Mouse (Mus musculus) G1E-ER4 (cell line): ENCODE results near the gene Birc6. TPM values are rescaled to one million over a fixed set of nuclear protein-coding genes. Genes with fewer than 3 reads are reported as not detected.

Experiments
- GATA1 ChIP-seq: IDR thresholded peaks from one replicate; pipeline ENCODE4 v1.8.0; 2012; ENCODE audit warnings: low read length, inconsistent platforms
- polyA plus RNA-seq: library from polyadenylated mRNA; stranded (reverse); fragments of >175 nt; gene quantifications from 2 replicates; pipeline ENCODE4 v1.2.3, GENCODE M21; 2012

The Birc6 gene
- 18.7 and 36.7 TPM in 2 replicates for polyA plus RNA-seq

DNA sequence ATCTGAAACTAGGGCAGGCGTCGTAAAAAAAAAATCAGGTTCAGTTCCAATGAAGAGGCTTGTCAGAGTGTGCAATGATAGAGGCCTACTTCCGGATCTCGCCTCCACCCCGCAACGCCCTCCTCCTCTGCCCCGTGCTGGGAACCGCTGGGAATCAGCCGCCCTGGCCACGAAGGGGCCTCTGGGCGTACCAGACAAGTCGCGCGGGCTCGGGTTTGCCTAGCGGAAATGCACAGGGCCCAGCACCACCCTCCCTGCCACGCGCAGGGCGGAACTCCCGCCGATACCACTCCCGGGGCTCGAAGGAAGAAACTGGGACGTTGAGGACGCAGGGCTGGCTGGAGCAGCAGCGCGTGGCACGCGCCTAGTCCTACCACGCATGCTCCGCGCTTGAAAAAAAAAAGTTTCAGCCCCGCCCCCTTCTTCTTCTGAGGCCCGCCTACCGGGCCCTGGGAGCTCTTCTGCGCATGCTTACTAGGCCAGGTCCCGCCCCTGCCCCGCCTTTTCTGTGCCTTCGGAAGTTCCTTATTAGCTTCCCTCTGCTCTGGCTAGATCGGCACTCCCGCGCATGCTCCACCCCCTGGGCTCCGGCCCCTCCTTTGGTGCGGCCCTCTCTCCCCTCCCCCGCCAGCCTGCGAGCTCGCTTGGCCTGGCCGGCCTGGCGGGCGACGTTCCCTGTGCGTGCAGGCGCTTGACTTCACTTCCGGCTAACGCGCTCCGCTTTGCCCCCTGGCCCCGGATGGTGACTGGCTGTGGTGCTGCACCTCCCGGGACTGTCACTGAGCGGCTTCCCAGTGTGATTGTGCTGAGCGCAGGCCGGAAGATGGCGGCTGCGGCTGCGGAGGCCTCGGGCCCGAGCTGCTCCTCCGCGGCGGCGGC, at the start of gene Birc6:
Birc6 (plus strand) TSS at position 567 of the 879 bp plus-strand sequence.
- no peak for TF ChIP-seq GATA1

DNA sequence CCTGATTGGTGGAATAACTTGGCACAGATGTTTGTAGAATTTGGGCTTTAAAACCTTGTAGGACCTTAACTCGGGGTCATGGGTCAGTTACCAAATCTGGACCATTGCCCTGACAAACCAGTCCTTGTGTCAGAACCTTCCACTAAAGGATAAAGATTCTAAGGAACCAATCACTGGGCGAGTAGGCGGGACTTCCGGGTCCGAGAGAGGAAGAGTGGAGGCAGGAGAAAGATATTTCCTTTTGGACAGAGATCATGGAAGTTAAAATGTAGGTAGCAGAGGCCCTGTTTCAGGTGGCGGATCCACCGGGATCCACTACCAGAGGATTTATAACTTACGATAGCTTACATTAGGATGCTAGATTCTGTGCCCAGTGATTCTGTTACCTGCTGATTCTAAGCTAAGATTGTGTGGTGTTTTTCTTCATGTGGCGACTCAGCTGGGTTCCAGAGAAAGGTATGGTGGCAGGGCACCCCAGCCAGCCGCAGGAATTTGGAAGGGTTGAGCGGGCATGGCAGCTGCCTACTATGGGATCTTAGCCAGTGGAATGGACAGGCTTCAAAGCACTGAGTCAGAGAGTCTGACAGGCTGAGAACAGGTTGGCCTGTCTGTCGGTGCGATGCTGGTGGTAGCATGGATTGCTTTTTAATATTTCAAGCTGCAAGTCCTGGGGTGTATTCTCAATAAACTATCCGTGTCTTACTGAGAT, 47.6 kb upstream of the Birc6 start:
- no peak for TF ChIP-seq GATA1

DNA sequence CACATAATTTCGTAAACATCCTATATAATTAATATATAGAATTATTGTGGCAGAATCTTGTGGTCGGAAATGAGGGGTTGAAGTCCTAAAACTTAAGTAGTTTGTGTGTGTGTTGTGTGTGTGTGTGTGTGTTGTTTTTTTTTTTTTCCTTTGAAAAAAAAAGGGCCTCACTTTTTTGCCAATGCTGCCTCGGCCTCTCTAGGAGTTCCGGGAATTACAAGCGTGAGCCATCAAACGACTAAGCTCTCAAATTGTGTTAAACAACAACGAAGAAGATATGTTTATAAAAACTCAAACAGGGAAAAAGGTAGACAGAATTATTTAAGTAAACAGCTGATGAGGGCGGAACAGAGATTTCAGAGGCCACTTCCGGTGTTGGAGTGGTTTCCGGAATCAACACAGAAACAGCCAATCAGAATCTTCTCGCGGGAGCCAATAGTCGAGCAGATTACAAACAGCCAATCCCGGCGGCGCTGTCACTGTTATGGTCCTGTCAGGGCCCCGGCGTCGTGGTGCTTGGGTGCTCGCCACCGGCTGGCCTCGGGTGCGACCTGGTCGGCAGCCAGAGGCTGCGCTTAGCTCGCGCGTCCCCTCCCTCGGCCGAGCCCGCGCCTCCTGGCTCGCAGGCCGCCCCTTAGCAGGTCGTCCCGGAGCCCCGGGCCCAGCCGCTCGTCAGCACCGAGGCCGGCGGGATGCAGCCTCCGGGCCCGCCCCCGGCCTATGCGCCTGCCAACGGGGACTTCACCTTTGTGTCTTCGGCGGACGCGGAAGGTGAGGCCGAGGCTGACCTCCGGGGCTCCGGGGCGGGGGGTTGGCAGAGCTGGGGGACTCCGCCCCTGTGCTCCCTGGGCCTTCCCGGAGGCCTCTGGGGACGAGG, 38.8 kb upstream of the Birc6 start, which contains the start of gene Yipf4:
Yipf4 (plus strand) TSS at position 470 of the 877 bp plus-strand sequence.
- TF ChIP-seq GATA1, result no peak

DNA sequence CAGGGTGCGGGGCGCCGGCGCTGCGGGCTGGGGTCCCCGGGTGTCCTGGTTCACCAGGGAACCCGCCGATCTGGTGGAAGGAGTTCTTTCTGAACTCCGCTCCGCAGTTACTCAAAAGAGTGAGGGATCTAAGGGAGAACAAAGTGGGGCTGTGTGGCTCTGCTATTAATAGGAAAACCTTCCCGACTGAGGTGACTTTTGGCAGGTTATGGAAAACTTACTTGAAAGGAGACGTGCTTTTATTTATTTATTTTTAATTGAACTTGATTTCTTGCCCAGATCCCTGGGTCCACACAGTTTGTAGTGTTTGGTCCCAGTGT, 38.2 kb upstream of the Birc6 start:
- TF ChIP-seq GATA1, result no peak

DNA sequence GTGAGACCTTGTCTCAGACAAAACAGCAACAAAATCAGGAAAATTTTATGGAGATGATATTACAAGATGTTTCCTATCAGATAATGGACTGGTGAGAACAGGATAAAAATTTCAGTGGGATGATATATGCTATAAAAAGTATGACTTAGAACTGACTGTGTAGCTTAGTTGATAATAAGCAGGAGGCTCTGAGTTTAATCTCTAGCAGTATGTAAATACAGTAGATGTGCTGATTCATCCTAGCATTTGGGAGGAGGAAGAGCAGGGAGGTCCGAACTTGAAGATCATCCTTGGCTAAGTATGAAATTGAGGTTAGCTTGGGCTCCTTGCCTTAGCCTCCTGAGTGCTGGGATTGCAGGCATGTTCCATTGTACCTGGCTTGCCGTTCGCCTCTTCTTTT, 36.5 kb upstream of the Birc6 start:
- TF ChIP-seq GATA1, result no peak

DNA sequence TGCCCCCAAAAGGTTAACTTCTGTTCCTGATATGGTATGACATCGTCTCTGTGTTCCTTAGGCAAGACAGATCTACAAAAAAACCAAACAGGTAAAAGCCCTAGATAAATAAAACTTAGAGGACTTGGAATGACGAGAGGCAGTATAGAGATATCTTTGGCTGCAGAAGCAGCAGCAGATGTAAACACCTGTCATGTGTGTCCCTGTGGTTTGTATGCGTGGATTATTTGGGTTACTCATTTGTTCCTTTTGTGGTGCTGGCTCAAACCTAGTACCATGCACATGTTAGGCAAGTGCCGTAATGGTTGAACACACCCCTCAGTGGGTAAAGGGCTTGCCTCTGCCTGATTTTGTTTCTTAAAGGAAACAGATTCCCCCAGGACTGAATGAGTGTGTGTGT, 27.9 kb upstream of the Birc6 start:
- no peak for TF ChIP-seq GATA1

DNA sequence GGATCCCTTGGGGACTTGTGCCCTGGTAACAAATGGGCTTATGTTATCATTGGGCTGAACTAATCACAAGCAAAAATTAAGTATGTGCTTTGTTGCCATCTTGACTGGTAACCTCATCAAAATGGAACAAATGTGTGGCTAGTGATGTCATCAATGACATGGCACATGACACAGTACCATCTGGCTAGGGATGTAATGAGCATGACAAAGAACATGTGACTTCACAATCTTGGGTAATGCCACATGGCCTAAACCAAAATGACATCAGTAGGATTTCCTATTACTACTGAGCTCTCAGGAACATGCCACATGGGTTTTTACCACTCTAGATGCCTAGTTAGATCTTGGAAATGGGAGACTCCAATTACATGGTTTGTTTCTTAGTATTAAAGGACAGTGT, 27.0 kb upstream of the Birc6 start:
- no peak for TF ChIP-seq GATA1

DNA sequence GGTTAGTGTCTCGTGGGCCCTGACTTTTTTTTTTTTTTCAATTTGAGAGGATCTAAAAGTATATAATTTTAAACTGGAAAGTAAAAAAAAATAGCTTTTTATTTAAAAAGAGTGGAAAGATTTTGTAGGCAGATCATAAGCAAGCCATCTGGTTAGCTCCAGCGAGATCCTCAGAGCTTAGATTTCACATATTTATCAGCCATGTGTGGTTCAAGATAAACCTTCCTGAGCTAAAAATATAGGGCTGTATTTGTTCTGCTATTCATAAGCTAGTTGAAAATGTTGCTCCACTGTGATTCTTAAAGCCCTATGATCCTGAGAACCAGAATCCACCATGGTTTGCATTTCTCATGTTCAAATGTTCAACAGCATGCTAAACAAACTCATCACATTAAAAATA, 20.2 kb upstream of the Birc6 start:
- TF ChIP-seq GATA1, result no peak

DNA sequence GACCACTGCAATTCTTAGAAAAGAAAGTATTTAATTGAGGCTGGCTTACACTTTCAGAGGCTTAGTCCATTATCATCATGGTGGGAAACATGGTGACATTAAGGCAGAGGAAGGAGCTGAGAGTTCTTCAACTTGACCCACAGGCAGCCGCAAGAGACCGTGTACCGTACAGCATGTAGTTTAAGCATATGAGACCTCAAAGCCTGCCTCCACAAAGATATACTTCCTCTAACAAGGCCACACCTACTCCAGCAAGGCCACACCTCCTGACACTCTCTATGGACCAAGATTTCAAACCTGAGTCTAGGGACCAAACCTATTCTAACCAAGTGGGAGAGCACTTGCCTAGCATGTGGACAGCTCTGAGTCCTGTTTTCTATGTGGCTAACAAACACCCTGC, 19.5 kb upstream of the Birc6 start:
- no peak for TF ChIP-seq GATA1

DNA sequence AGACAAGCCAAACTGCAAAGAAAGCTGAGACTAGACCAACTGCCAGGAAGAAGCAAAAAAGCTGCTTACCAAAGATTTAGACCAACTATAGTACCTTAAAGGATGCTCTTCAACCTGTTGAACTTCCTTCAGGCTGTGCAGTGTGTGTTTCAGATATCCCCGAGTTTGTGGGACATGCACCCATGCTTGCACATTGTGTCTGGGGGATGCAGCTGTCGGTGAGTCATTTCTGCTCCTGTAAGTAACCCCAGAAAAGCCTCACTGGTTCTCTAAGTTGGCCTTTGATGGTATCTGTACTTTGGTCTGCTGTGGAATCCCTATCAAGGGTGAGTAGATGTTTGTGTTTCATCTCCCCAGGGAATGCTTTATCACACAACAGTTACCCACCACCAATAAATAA, 15.8 kb upstream of the Birc6 start:
- no peak for TF ChIP-seq GATA1

DNA sequence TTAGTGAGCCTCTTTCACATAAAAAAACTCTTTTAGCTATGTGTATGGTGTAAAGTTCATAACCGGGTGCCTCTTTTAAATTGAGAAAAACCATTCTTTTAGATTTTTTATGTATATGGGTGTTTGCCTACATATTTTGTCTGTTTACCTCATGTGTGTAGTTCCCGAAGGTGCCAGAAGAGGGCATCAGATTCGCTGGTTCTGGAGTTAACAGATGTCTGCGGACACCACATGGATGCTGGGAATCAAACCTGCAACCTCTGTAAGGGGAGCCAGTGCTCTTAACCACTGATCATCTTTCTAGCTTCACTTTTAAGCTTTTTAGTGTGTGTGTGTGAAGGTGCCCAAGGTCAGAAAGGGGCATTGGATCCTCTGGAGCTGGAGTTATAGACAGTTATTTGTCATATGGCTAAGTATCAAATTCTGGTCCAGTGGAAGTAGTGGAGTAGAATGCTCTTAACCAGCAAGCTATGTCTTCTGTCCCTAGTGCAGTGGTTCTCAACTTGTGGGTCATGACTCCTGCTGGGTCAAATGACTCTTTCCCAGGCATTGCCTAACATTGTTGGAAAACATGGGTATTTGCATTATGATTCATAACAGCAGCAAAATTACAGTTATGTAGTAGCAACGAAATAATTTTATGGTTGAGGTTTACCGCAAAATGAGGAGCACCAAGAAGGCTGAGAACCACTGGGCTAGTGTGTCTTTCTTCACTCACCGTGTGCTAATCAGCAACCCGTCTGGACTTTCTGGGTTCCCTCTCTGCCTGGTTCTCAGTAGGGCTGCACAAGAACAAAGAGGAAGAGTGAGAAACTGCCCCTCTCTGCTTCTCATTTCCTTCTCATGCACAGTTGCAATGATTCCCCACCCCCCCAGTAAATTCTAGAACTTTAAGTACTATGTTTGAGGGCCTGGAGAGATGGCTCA, 5.0 kb upstream of the Birc6 start:
- TF ChIP-seq GATA1, result no peak

DNA sequence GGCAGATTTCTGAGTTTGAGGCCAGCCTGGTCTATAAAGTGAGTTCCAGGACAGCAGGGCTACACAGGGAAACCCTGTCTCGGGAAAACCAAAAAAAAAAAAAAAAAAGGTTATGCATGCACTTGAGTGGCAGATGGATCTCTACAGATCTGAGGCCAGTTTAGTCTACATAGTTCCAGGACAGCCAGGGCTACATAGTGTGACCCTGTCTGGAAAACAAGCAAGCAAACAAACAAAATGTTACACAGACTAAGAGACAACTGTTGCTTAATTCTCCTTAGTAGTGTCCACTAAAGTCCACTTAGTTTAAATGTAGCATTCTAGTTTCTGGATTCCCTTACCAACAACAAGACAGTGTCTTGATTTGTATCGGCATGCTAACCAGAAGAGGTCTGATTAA, 2.0 kb upstream of the Birc6 start:
- no peak for TF ChIP-seq GATA1

DNA sequence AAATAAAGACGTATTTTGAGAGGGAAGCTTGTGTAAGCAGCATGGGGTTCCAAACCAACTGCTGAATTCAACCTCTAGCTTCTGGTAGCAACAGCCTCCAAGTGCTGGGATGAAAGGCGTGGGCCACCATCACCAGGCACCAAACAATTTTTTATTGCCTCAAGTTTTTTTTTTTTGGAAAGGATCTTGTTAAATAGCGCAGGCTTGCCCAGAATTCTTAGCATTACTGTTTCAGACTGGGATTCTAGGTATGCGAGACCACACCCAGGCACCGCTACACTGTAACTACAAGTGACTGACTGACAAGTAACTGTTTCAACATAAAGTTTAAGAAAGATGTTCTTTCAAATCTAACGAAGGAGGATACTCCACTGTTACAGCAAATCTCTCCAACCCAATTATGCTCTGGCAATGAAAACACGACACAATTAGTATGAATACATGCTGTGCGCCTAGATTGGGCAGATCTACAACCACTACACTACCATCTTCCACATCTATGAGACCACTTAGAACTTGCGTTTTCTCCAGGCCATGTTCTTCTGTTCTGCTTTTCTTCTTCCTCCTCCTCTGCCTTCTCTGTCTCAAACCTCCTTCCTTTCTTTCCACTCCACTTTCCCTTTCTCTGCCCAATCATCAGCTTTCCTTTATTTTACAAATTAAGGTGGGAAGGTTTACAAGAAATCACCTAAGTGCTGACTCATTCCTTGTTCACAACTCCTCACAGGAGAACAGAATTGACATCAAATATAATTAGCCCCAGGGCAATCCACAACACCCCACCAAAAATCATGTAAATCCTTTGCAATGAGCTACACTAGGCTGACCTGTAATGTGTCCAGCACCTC, 1.1 kb upstream of the Birc6 start:
- TF ChIP-seq GATA1, result no peak
